Mouse (Mus musculus): ENCODE data around the gene Tpk1. TPM values are rescaled to one million over a fixed set of nuclear protein-coding genes. Genes with fewer than 3 reads are reported as not detected.

Gene Tpk1
- polyA plus RNA-seq, 1 experiment from 2014 or later: 5.1 TPM

DNA sequence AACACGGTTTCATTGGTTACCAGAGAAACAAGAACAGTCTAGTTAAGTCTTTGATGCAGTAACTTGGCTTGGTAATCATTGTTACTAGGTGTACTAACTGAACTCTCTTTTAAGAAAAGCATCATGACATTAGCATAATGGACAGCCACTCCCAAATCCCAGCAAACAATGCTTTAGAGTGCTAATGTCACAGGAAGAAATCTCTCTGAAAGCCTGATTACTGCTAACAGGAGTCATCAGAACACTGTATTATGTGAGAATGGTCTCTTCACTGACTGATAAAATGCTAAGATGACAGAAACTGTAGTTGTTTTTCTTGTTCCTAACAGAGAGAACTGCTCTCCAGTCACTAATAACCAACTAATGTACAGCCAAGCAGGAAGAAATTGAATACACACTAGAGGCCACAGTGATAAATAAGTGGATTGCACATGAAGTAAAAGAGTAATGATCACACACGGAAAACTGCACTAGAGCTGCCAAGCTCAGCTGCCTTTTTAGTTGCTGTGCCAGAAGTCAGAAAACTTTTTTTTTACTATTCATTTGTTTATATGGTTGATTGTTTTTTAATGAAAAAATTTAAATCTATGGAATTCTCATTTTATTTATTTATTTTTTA lies 128.7 kb downstream of the Tpk1 start:
- H3K36me3 ChIP-seq (replicated peaks; ENCODE audit: control insufficient read depth, insufficient read depth): no peaks in the 10 kb centered on the region
- no peak overlapping the region for H3K27ac ChIP-seq
- ATAC-seq (ENCODE audit: low FRiP score) (no peak), DNase-seq (ENCODE audit: low spot score) (no peak)
- H3K4me3 ChIP-seq (replicated peaks; ENCODE audit: low read length): no peak overlapping the region
- H3K4me2 ChIP-seq (replicated peaks): no peak overlapping the region
- H3K27me3 ChIP-seq (ENCODE audit: control insufficient read depth, insufficient read depth, low read length): no peaks in the 10 kb centered on the region
- H3K9ac ChIP-seq: no peak overlapping the region
- H3K4me1 ChIP-seq (replicated peaks; ENCODE audit: control insufficient read depth, insufficient read depth, low read length): no peaks in the 10 kb centered on the region
- 72% methylated on average over 2 of the region's 2 CpGs for WGBS
- H3K9me3 ChIP-seq (ENCODE audit: control insufficient read depth, low read length): no peaks in the 10 kb centered on the region

DNA sequence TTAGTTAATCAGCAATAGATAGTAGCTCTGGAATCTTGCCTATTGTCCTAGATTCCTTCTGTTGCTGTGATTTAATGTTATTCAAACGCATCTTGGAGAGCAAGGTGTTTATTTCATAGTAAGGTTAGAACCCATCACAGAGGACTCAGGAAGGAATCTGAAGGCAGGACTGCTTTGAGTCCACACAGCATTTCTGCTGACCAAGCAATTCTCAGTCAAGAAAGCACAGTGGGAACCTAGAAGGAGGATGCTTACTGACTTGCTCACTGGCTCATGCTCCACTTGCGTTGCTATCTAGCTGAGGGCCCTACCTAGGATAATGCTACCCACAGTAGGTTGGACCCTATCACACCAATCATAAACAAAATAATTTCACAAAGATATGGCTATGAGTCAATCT lies 130.6 kb downstream of the Tpk1 start:
- no peak for DNase-seq (ENCODE audit: low spot score)
- no peaks in the 10 kb centered on the region for H3K9me3 ChIP-seq (ENCODE audit: control insufficient read depth, low read length)
- no peak overlapping the region for H3K27ac ChIP-seq
- no peak for ATAC-seq (ENCODE audit: low FRiP score)
- H3K4me1 ChIP-seq (replicated peaks; ENCODE audit: control insufficient read depth, insufficient read depth, low read length): no peaks in the 10 kb centered on the region
- H3K4me2 ChIP-seq (replicated peaks): no peak overlapping the region
- WGBS: 91% methylated on average over 2 of the region's 2 CpGs
- H3K27me3 ChIP-seq (ENCODE audit: control insufficient read depth, insufficient read depth, low read length): no peaks in the 10 kb centered on the region
- no peaks in the 10 kb centered on the region for H3K36me3 ChIP-seq (replicated peaks; ENCODE audit: control insufficient read depth, insufficient read depth)
- no peak overlapping the region for H3K9ac ChIP-seq
- H3K4me3 ChIP-seq (replicated peaks; ENCODE audit: low read length): no peak overlapping the region

DNA sequence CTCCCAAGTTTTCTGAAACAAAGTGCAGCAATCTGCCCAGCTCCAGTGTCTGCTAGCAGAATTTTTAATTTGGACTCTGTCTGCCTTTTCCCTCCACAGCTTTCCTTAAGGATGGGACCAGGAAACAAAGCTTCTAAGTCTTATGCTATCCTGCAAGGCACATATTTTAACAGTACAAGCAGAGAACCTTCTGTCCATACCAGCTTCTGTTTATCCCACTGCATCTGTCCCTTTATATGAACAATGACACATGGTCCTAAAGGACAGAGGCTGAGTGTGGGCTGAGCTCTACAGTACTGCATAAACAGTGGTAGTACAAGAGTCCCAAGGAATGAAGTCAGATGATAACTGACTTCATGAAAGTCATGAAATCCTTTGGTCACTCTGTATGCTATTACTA lies 132.8 kb downstream of the Tpk1 start:
- no peak overlapping the region for H3K4me2 ChIP-seq (replicated peaks)
- no peak overlapping the region for H3K9ac ChIP-seq
- H3K4me1 ChIP-seq (replicated peaks; ENCODE audit: control insufficient read depth, insufficient read depth, low read length): no peaks in the 10 kb centered on the region
- no peak overlapping the region for H3K27ac ChIP-seq
- DNase-seq (ENCODE audit: low spot score) (no peak), ATAC-seq (ENCODE audit: low FRiP score) (no peak)
- H3K9me3 ChIP-seq (ENCODE audit: control insufficient read depth, low read length): no peaks in the 10 kb centered on the region
- no peaks in the 10 kb centered on the region for H3K36me3 ChIP-seq (replicated peaks; ENCODE audit: control insufficient read depth, insufficient read depth)
- H3K4me3 ChIP-seq (replicated peaks; ENCODE audit: low read length): no peak overlapping the region
- no peaks in the 10 kb centered on the region for H3K27me3 ChIP-seq (ENCODE audit: control insufficient read depth, insufficient read depth, low read length)

DNA sequence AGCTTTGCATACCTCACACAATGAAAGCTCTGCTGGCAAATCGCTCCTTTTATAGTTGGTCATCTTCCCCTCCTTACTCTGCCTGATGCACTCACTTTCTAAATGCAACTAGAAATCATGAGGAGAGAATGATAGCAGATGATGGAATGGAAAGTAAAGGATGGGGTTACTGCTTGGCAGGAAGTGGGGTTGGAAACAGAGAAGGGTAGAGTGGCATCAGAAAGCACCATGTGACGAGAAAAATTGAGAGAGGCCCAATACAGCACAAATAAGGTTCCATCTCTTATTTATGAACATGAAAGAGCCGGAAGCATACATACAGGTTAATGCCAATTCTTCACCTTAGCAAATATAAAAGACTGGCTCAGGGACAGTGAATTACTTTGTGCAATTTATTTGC lies 133.3 kb downstream of the Tpk1 start:
- Histone ChIP-seq H3K9ac (no peak overlapping the region), H3K4me2 (replicated peaks) (no peak overlapping the region), H3K27me3 (ENCODE audit: control insufficient read depth, insufficient read depth, low read length) (no peaks in the 10 kb centered on the region), H3K4me1 (replicated peaks; ENCODE audit: control insufficient read depth, insufficient read depth, low read length) (no peaks in the 10 kb centered on the region), H3K27ac (no peak overlapping the region), H3K9me3 (ENCODE audit: control insufficient read depth, low read length) (no peaks in the 10 kb centered on the region), H3K36me3 (replicated peaks; ENCODE audit: control insufficient read depth, insufficient read depth) (no peaks in the 10 kb centered on the region), H3K4me3 (replicated peaks; ENCODE audit: low read length) (no peak overlapping the region)
- no peak for DNase-seq (ENCODE audit: low spot score)
- WGBS: 73% methylated on average over 3 of the region's 3 CpGs
- no peak for ATAC-seq (ENCODE audit: low FRiP score)

DNA sequence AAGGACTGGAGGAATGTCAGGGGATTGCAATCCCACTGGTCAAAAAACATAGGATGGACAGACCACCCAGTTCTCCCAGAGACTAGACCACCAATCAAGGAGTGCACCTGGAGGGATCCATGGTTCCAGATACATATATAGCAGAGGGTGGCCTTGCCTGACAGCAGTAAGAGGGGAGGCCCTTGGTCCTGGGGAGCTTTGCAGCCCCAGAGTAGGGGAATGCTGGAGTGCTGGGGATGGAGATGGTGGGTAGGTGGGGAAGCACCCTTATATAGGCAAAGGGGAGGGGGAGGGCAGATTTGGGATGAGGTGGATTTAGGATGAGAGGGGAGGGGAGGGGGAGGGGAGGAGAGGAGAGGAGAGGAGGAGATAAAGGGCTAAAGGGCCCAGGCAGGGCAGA lies 134.1 kb downstream of the Tpk1 start:
- no peaks in the 10 kb centered on the region for H3K36me3 ChIP-seq (replicated peaks; ENCODE audit: control insufficient read depth, insufficient read depth)
- no peak overlapping the region for H3K9ac ChIP-seq
- ATAC-seq (ENCODE audit: low FRiP score) (0 out of 2 replicates have a peak, but pooled peaks have one; percentile 53), DNase-seq (ENCODE audit: low spot score) (no peak)
- no peak overlapping the region for H3K4me2 ChIP-seq (replicated peaks)
- no peaks in the 10 kb centered on the region for H3K4me1 ChIP-seq (replicated peaks; ENCODE audit: control insufficient read depth, insufficient read depth, low read length)
- no peaks in the 10 kb centered on the region for H3K27me3 ChIP-seq (ENCODE audit: control insufficient read depth, insufficient read depth, low read length)
- H3K9me3 ChIP-seq (ENCODE audit: control insufficient read depth, low read length): no peaks in the 10 kb centered on the region
- H3K27ac ChIP-seq: no peak overlapping the region
- no peak overlapping the region for H3K4me3 ChIP-seq (replicated peaks; ENCODE audit: low read length)

DNA sequence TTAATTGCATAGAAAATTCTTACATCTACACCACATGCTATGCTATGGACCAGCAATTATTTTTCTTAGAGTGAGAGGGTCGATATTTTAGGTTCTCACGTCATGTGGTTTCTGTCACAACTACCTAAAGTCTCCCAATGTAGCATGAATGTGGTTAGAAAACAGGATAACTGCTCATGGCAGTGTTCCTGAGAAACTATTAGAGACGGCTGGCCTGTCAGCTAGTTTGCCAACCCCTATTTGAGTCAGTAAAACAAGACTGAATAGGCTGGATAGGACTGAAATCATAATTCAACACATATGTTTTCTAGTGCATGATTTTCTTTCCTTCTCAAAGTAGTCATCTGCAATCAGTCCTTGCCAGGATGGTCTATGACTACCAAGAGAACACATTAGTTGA lies 137.1 kb downstream of the Tpk1 start:
- no peak overlapping the region for H3K9ac ChIP-seq
- H3K36me3 ChIP-seq (replicated peaks; ENCODE audit: control insufficient read depth, insufficient read depth): no peaks in the 10 kb centered on the region
- 89% methylated on average over 3 of the region's 3 CpGs for WGBS
- H3K27ac ChIP-seq: no peak overlapping the region
- H3K4me2 ChIP-seq (replicated peaks): no peak overlapping the region
- ATAC-seq (ENCODE audit: low FRiP score) (no peak), DNase-seq (ENCODE audit: low spot score) (no peak)
- no peak overlapping the region for H3K4me3 ChIP-seq (replicated peaks; ENCODE audit: low read length)
- H3K9me3 ChIP-seq (ENCODE audit: control insufficient read depth, low read length): no peaks in the 10 kb centered on the region
- no peaks in the 10 kb centered on the region for H3K4me1 ChIP-seq (replicated peaks; ENCODE audit: control insufficient read depth, insufficient read depth, low read length)
- H3K27me3 ChIP-seq (ENCODE audit: control insufficient read depth, insufficient read depth, low read length): no peaks in the 10 kb centered on the region

DNA sequence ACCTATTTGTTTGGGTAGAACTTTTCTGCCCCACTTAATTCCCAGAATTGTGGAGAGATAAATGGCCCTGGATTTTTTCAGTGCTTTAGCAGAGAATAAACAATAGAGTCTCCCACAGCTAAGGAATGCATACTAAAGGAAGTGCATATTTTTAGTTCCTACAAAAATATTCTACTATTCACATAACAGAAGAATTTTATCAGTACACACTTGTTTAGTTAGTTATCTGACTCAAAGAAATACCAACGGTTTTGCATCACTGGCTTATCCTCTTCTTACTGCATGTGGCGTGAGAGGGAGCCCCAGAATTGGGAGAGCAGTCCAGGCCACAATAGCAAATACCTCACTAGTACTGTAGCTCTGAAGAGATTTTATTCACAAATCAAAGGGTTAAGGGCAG lies 141.1 kb downstream of the Tpk1 start:
- H3K9ac ChIP-seq: no peak overlapping the region

DNA sequence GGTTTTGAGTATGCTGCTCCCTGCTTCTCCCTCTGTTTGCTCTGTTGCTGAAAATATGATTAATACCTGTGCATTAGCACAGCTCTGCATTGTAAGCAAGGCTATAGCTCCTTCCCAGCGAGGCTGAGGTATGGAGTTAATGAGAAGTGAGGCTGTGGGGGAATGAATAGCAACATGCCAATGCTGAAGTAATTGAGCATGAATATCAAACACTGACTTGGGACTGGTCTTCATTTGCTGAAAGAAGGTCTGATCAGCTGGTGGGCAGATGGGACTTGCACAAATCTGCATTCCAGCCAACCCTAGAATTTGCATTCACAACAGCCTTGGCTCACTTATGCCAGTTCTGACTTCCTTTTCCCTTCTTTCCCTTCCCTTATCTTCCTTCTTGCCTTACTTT lies 144.0 kb downstream of the Tpk1 start:
- Histone ChIP-seq H3K9ac (no peak overlapping the region), H3K9me3 (ENCODE audit: control insufficient read depth, low read length) (no peaks in the 10 kb centered on the region), H3K4me1 (replicated peaks; ENCODE audit: control insufficient read depth, insufficient read depth, low read length) (peaks cover 4% of the 10 kb centered on the region; the same call in 1 of the 2 replicates), H3K4me2 (replicated peaks) (no peak overlapping the region), H3K36me3 (replicated peaks; ENCODE audit: control insufficient read depth, insufficient read depth) (no peaks in the 10 kb centered on the region), H3K4me3 (replicated peaks; ENCODE audit: low read length) (no peak overlapping the region), H3K27me3 (ENCODE audit: control insufficient read depth, insufficient read depth, low read length) (no peaks in the 10 kb centered on the region), H3K27ac (0 out of 2 replicates have a peak overlapping the region, but pooled peaks have one; percentile 12)
- 24% methylated on average over 1 of the region's 1 CpGs for WGBS
- ATAC-seq (ENCODE audit: low FRiP score) (peak; percentile 72; the same call in 1 of the 2 replicates), DNase-seq (ENCODE audit: low spot score) (no peak)

More for the DNA sequence above, 141.1 kb downstream of the Tpk1 start:
- 74% methylated on average over 2 of the region's 2 CpGs for WGBS
- Histone ChIP-seq H3K27ac (no peak overlapping the region), H3K4me2 (replicated peaks) (no peak overlapping the region), H3K9me3 (ENCODE audit: control insufficient read depth, low read length) (no peaks in the 10 kb centered on the region), H3K27me3 (ENCODE audit: control insufficient read depth, insufficient read depth, low read length) (no peaks in the 10 kb centered on the region), H3K4me1 (replicated peaks; ENCODE audit: control insufficient read depth, insufficient read depth, low read length) (peaks cover 4% of the 10 kb centered on the region; the same call in 1 of the 2 replicates), H3K4me3 (replicated peaks; ENCODE audit: low read length) (no peak overlapping the region), H3K36me3 (replicated peaks; ENCODE audit: control insufficient read depth, insufficient read depth) (no peaks in the 10 kb centered on the region)
- DNase-seq (ENCODE audit: low spot score): no peak
- ATAC-seq (ENCODE audit: low FRiP score): no peak

DNA sequence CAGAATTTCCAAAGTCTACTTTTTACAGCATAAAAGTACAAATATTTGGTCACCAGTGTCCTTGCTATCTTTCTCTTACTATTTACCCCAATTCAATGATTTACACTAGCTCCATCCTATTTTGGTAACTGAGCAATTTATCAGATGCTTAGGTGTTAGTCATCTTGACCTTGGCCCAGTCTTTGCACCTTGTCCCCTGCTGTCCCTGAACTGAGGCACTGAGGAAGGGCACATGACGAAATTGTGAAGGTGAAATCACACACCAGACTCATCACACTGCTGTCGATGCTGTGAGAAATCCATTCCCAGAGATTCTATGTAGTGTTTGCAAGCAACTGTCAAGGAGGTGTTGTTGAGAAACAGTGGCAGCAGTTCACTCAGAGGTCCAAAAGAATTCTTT lies 145.9 kb downstream of the Tpk1 start:
- no peak for DNase-seq (ENCODE audit: low spot score)
- Histone ChIP-seq H3K36me3 (replicated peaks; ENCODE audit: control insufficient read depth, insufficient read depth) (no peaks in the 10 kb centered on the region), H3K4me1 (replicated peaks; ENCODE audit: control insufficient read depth, insufficient read depth, low read length) (peaks cover 4% of the 10 kb centered on the region; the same call in 1 of the 2 replicates), H3K27me3 (ENCODE audit: control insufficient read depth, insufficient read depth, low read length) (no peaks in the 10 kb centered on the region), H3K4me3 (replicated peaks; ENCODE audit: low read length) (no peak overlapping the region), H3K4me2 (replicated peaks) (no peak overlapping the region), H3K9ac (no peak overlapping the region), H3K27ac (peak overlapping the region; percentile 43; the same call in 1 of the 2 replicates), H3K9me3 (ENCODE audit: control insufficient read depth, low read length) (no peaks in the 10 kb centered on the region)
- WGBS: 52% methylated on average over 2 of the region's 2 CpGs
- ATAC-seq (ENCODE audit: low FRiP score): no peak

DNA sequence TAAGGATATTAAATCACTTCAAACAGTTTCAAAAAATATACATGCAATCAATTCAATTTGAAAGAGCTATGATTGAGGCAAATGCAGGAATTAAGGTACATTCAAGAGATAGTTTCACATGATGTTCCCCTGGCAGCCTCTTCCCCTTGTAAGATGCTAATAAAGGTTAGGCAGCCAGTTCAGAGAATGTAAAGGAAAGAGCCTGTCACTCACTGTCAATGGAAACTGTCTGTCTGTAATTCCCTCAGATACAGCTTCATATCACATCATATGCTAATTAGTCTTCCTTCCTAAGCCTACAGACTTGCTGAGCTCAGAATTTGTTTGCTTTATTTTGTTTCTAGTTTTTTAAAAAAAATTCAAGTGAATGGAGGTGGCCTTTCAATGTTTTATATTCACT lies 147.7 kb downstream of the Tpk1 start:
- DNase-seq (ENCODE audit: low spot score) (no peak), ATAC-seq (ENCODE audit: low FRiP score) (no peak)
- Histone ChIP-seq H3K36me3 (replicated peaks; ENCODE audit: control insufficient read depth, insufficient read depth) (no peaks in the 10 kb centered on the region), H3K9ac (no peak overlapping the region), H3K9me3 (ENCODE audit: control insufficient read depth, low read length) (no peaks in the 10 kb centered on the region), H3K27me3 (ENCODE audit: control insufficient read depth, insufficient read depth, low read length) (no peaks in the 10 kb centered on the region), H3K4me3 (replicated peaks; ENCODE audit: low read length) (no peak overlapping the region), H3K4me1 (replicated peaks; ENCODE audit: control insufficient read depth, insufficient read depth, low read length) (peaks cover 4% of the 10 kb centered on the region; the same call in 1 of the 2 replicates), H3K27ac (no peak overlapping the region), H3K4me2 (replicated peaks) (no peak overlapping the region)

Data from hindbrain, embryonic 14.5 days (tissue).